Mouse (Mus musculus) cerebellum, adult 11 months (tissue): ENCODE measurements around the gene Kcnj10.

Source experiments
- DNase-seq: peaks from one replicate; pipeline ENCODE4 v3.0.0; 2022

Gene Kcnj10

GRCm38 (mm10) chr1:172333512-172333911 is 7.5 kb upstream of the Kcnj10 start:
- DNase-seq, result no peak

GRCm38 (mm10) chr1:172335804-172336203 is 5.2 kb upstream of the Kcnj10 start:
- DNase-seq, result no peak

- DNase-seq, result peak; percentile 74
These were observed 3.4 kb upstream of the Kcnj10 start for GRCm38 (mm10) chr1:172337411-172338185.

- DNase-seq, result no peak
These were observed 376 bp downstream of the Kcnj10 start for GRCm38 (mm10) chr1:172341386-172341785.

GRCm38 (mm10) chr1:172342729-172343128 is 1.7 kb downstream of the Kcnj10 start:
- no peak for DNase-seq

- no peak for DNase-seq
These were observed 2.9 kb downstream of the Kcnj10 start for GRCm38 (mm10) chr1:172343914-172344313.

GRCm38 (mm10) chr1:172344820-172345219 is 3.8 kb downstream of the Kcnj10 start:
- DNase-seq, result no peak

GRCm38 (mm10) chr1:172346707-172347106 is 5.7 kb downstream of the Kcnj10 start:
- no peak for DNase-seq

GRCm38 (mm10) chr1:172347382-172347781 is 6.4 kb downstream of the Kcnj10 start:
- DNase-seq, result no peak

GRCm38 (mm10) chr1:172349504-172349903 is 8.5 kb downstream of the Kcnj10 start:
- no peak for DNase-seq

GRCm38 (mm10) chr1:172349916-172350812 is 9.2 kb downstream of the Kcnj10 start:
- DNase-seq, result no peak

- DNase-seq, result no peak
These were observed 11.0 kb downstream of the Kcnj10 start for GRCm38 (mm10) chr1:172352001-172352400.

- no peak for DNase-seq
These were observed 11.4 kb downstream of the Kcnj10 start for GRCm38 (mm10) chr1:172352453-172352852.

GRCm38 (mm10) chr1:172355336-172355735 is 14.3 kb downstream of the Kcnj10 start:
- DNase-seq, result no peak

- DNase-seq, result peak; percentile 73
These were observed 16.5 kb downstream of the Kcnj10 start for GRCm38 (mm10) chr1:172357550-172357949.

GRCm38 (mm10) chr1:172358341-172358740 is 17.3 kb downstream of the Kcnj10 start:
- no peak for DNase-seq

GRCm38 (mm10) chr1:172364684-172365083 is 23.7 kb downstream of the Kcnj10 start:
- no peak for DNase-seq

GRCm38 (mm10) chr1:172368768-172369418 is 27.9 kb downstream of the Kcnj10 start:
- no peak for DNase-seq

GRCm38 (mm10) chr1:172376198-172376667 is 35.2 kb downstream of the Kcnj10 start, which contains the start of gene Pigm:
TSS of gene Pigm (plus strand) at chr1:172376546.
- DNase-seq, result peak; percentile 97

- DNase-seq, result no peak
These were observed 35.9 kb downstream of the Kcnj10 start for GRCm38 (mm10) chr1:172376758-172377458.

- DNase-seq, result no peak
These were observed 39.1 kb downstream of the Kcnj10 start for GRCm38 (mm10) chr1:172380066-172380465.

- DNase-seq, result no peak
These were observed 41.1 kb downstream of the Kcnj10 start for GRCm38 (mm10) chr1:172382090-172382489.
